Mouse (Mus musculus) CH12.LX (cell line): ENCODE data around the gene Aldoart2. TPM values are rescaled to one million over a fixed set of nuclear protein-coding genes. Genes with fewer than 3 reads are reported as not detected.

Experiments
- DNase-seq: peaks from one replicate; pipeline ENCODE4 v3.0.0-alpha.2; 2013; ENCODE audit errors: extremely low read depth
- H3K27ac ChIP-seq: 2 replicates; pipeline ENCODE4 v1.5.1; 2012; ENCODE audit warnings: low read depth, mild to moderate bottlenecking, control low read depth, moderate library complexity; ENCODE audit not compliant: insufficient read depth
- H3K27me3 ChIP-seq: replicated peaks from 2 replicates; pipeline ENCODE3; 2012; ENCODE audit warnings: inconsistent platforms
- H3K36me3 ChIP-seq, 2 experiments: replicated peaks in 1 of 2; 2 replicates each; pipeline versions ENCODE3 to v1.6.1; 2012; ENCODE audit warnings: inconsistent platforms in 1 of 2, low read length in 1 of 2, mild to moderate bottlenecking in 1 of 2, mixed read lengths in 1 of 2, moderate library complexity in 1 of 2; ENCODE audit not compliant: control insufficient read depth in 1 of 2, insufficient read depth in 1 of 2
- H3K4me1 ChIP-seq, 2 experiments: 2 replicates each; pipeline ENCODE4 v1.6.1; 2012; ENCODE audit warnings: inconsistent platforms in 1 of 2, moderate library complexity in 1 of 2; ENCODE audit not compliant: insufficient read depth in 2 of 2, control insufficient read depth in 1 of 2
- H3K4me2 ChIP-seq: 2 replicates; pipeline ENCODE4 v1.6.1; 2012; ENCODE audit warnings: low read depth, mild to moderate bottlenecking, control low read depth; ENCODE audit not compliant: poor library complexity, insufficient read depth, severe bottlenecking
- H3K4me3 ChIP-seq, 3 experiments: fragments of 150-350 bp in 1 of 3; sonication (generic) in 1 of 3; replicated peaks in 1 of 3; 2 replicates each; pipeline versions ENCODE3 to v1.5.1; 2011 to 2012; ENCODE audit warnings: low read depth in 2 of 3, low read length in 2 of 3, mild to moderate bottlenecking in 2 of 3, moderate library complexity in 2 of 3, control low read depth in 1 of 3, improper control_type of control experiment in 1 of 3, inconsistent platforms in 1 of 3, mixed read lengths in 1 of 3; ENCODE audit not compliant: poor library complexity in 1 of 3
- H3K79me2 ChIP-seq: replicated peaks from 2 replicates; pipeline ENCODE4 v1.6.1; 2012; ENCODE audit warnings: mild to moderate bottlenecking, moderate library complexity; ENCODE audit not compliant: control insufficient read depth, poor library complexity, insufficient read depth, severe bottlenecking; ENCODE audit errors: extremely low read depth
- H3K9ac ChIP-seq: 2 replicates; pipeline ENCODE4 v1.6.1; 2012; ENCODE audit warnings: low read depth, mild to moderate bottlenecking, control low read depth, moderate library complexity; ENCODE audit not compliant: insufficient read depth
- H3K9me3 ChIP-seq: replicated peaks from 2 replicates; pipeline ENCODE3; 2012; ENCODE audit warnings: low read length, inconsistent platforms, mixed read lengths
- BHLHE40 ChIP-seq: IDR thresholded peaks from 2 replicates; pipeline ENCODE4 v1.6.1; 2011; ENCODE audit warnings: mild to moderate bottlenecking, low read depth, low read length, improper control_type of control experiment
- CHD1 ChIP-seq: IDR thresholded peaks from 2 replicates; pipeline ENCODE4 v1.6.1; 2012; ENCODE audit warnings: low read depth, low read length, improper control_type of control experiment, inconsistent platforms
- CHD2 ChIP-seq: IDR thresholded peaks from 2 replicates; pipeline ENCODE4 v1.6.1; 2011; ENCODE audit warnings: low read length, improper control_type of control experiment
- CTCF ChIP-seq, 2 experiments: IDR thresholded peaks in 1 of 2; conservative IDR thresholded peaks in 1 of 2; 2 replicates each; pipeline ENCODE4 v1.5.1; 2011 to 2012; ENCODE audit warnings: low read depth in 2 of 2, low read length in 2 of 2, improper control_type of control experiment in 1 of 2, inconsistent platforms in 1 of 2, mild to moderate bottlenecking in 1 of 2, moderate library complexity in 1 of 2
- ELF1 ChIP-seq: IDR thresholded peaks from 2 replicates; pipeline ENCODE4 v1.6.1; 2014; ENCODE audit warnings: low read depth, mild to moderate bottlenecking, inconsistent platforms, low read length, improper control_type of control experiment
- EP300 ChIP-seq: IDR thresholded peaks from 2 replicates; pipeline ENCODE4 v1.6.1; 2011; ENCODE audit warnings: low read length, improper control_type of control experiment
- GABPA ChIP-seq: IDR thresholded peaks from 2 replicates; pipeline ENCODE4 v1.6.1; 2012; ENCODE audit warnings: low read depth, low read length, improper control_type of control experiment, inconsistent platforms; ENCODE audit not compliant: insufficient replicate concordance
- HCFC1 ChIP-seq: IDR thresholded peaks from 2 replicates; pipeline ENCODE4 v1.6.1; 2012; ENCODE audit warnings: low read depth, mild to moderate bottlenecking, inconsistent platforms, low read length, improper control_type of control experiment
- IRF4 ChIP-seq: IDR thresholded peaks from 2 replicates; pipeline ENCODE4 v1.6.1; 2014; ENCODE audit warnings: low read depth, mild to moderate bottlenecking, inconsistent platforms, low read length, improper control_type of control experiment
- JUN ChIP-seq: IDR thresholded peaks from 2 replicates; pipeline ENCODE4 v1.6.1; 2011; ENCODE audit warnings: low read depth, mild to moderate bottlenecking, low read length, improper control_type of control experiment, moderate library complexity; ENCODE audit not compliant: insufficient read depth
- KAT2A ChIP-seq: IDR thresholded peaks from 2 replicates; pipeline ENCODE4 v1.6.1; 2012; ENCODE audit warnings: low read length, improper control_type of control experiment, inconsistent platforms; ENCODE audit not compliant: insufficient replicate concordance
- MAFK ChIP-seq: IDR thresholded peaks from 2 replicates; pipeline ENCODE4 v1.6.1; 2011; ENCODE audit warnings: low read length, improper control_type of control experiment; ENCODE audit not compliant: insufficient replicate concordance
- MAZ ChIP-seq: IDR thresholded peaks from 2 replicates; pipeline ENCODE4 v1.6.1; 2012; ENCODE audit warnings: low read depth, mild to moderate bottlenecking, inconsistent platforms, low read length, improper control_type of control experiment, moderate library complexity
- MEF2A ChIP-seq: IDR thresholded peaks from 2 replicates; pipeline ENCODE4 v1.6.1; 2014; ENCODE audit warnings: low read depth, mild to moderate bottlenecking, inconsistent platforms, low read length, improper control_type of control experiment, borderline replicate concordance
- PAX5 ChIP-seq: IDR thresholded peaks from 2 replicates; pipeline ENCODE4 v1.6.1; 2012; ENCODE audit warnings: low read length, inconsistent platforms, mixed read lengths
- POLR2A ChIP-seq: IDR thresholded peaks from 2 replicates; pipeline ENCODE4 v1.6.1; 2011; ENCODE audit warnings: low read depth, mild to moderate bottlenecking, improper control_type of control experiment, low read length
- POLR2AphosphoS2 ChIP-seq: IDR thresholded peaks from 2 replicates; pipeline ENCODE4 v1.6.1; 2011; ENCODE audit warnings: low read depth, low read length, improper control_type of control experiment
- RAD21 ChIP-seq: IDR thresholded peaks from 2 replicates; pipeline ENCODE4 v1.6.1; 2011; ENCODE audit warnings: low read depth, mild to moderate bottlenecking, low read length, improper control_type of control experiment, moderate library complexity
- SIN3A ChIP-seq: IDR thresholded peaks from 2 replicates; pipeline ENCODE4 v1.6.1; 2012; ENCODE audit warnings: low read length, improper control_type of control experiment, inconsistent platforms
- SMC3 ChIP-seq: IDR thresholded peaks from 2 replicates; pipeline ENCODE4 v1.6.1; 2011; ENCODE audit warnings: low read depth, low read length, improper control_type of control experiment
- TBP ChIP-seq: conservative IDR thresholded peaks from 2 replicates; pipeline ENCODE4 v1.6.1; 2011; ENCODE audit warnings: low read depth, low read length, improper control_type of control experiment
- ZC3H11A ChIP-seq: IDR thresholded peaks from 2 replicates; pipeline ENCODE4 v1.6.1; 2012; ENCODE audit warnings: low read depth, mild to moderate bottlenecking, inconsistent platforms, low read length, improper control_type of control experiment
- ZKSCAN1 ChIP-seq: IDR thresholded peaks from 2 replicates; pipeline ENCODE4 v1.6.1; 2012; ENCODE audit warnings: low read depth, inconsistent platforms, low read length, improper control_type of control experiment, borderline replicate concordance
- ZNF384 ChIP-seq: IDR thresholded peaks from 2 replicates; pipeline ENCODE4 v1.6.1; 2012; ENCODE audit warnings: low read depth, low read length, improper control_type of control experiment, inconsistent platforms
- dilution Hi-C: fragments of 300-500 bp; cut with MboI; formaldehyde crosslinking; loops from 2 replicates; pipeline ENCODE4 v1.14.3; 2020; ENCODE audit warnings: low sequenced_read_pairs; ENCODE audit not compliant: extremely low pct_unique_long_range_greater_than_20kb, extremely low pct_ligation_motif_present
- in situ Hi-C: fragments of 300-500 bp; cut with MboI; formaldehyde crosslinking; loops from 3 replicates; pipeline ENCODE4 v1.14.3; 2019; ENCODE audit warnings: low sequenced_read_pairs, low pct_ligation_motif_present, low pct_unique_long_range_greater_than_20kb, mixed read lengths
- polyA plus RNA-seq: library from polyadenylated mRNA; unstranded; fragments of >175 nt; gene quantifications from 2 replicates; pipeline ENCODE4 v1.2.1, GENCODE M21; 2012; ENCODE audit warnings: low read depth; ENCODE audit not compliant: insufficient read length
- total RNA-seq, 2 experiments: library from RNA; depleted of rRNA; stranded (reverse); fragments of 300-350 nt in 1 of 2; fragments of >200 nt in 1 of 2; gene quantifications; 2 replicates each; pipeline ENCODE4 v1.2.3; 2012 to 2014

The Aldoart2 gene
- total and polyA plus RNA-seq, 3 experiments: not detected

GRCm38 (mm10) chr12:55560025-55560690 lies 4.9 kb upstream of the Aldoart2 start:
- Histone ChIP-seq H3K9ac (peak overlapping the region; percentile 57), H3K27ac (no peak overlapping the region), H3K4me3 (peak overlapping the region; percentile 46 to 59 (median 54)), H3K27me3 (no peaks in the 10 kb centered on the region), H3K36me3 (no peaks in the 10 kb centered on the region), H3K9me3 (no peaks in the 10 kb centered on the region), H3K79me2 (0 out of 2 replicates have a peak, but pooled peaks cover 3% of the 10 kb centered on the region), H3K4me2 (peak overlapping the region; percentile 80), H3K4me1 (peaks cover 3 to 10% of the 10 kb centered on the region in 2 experiments; a peak in 3 of 4 replicates)
- DNase-seq: peak; percentile 31
- in situ Hi-C loops (no loop called here), dilution Hi-C loops (no loop called here)
- TF ChIP-seq CHD2: no peak
- TF ChIP-seq JUN: no peak
- no peak for TF ChIP-seq TBP
- no peak for TF ChIP-seq MAFK
- TF ChIP-seq HCFC1: peak; percentile 29; the same call in 1 of the 2 replicates
- peak; percentile 16; the same call in 1 of the 2 replicates for TF ChIP-seq ELF1
- no peak for TF ChIP-seq IRF4
- TF ChIP-seq BHLHE40: 0 out of 2 replicates have a peak, but pooled peaks have one; percentile 8
- no peak for TF ChIP-seq CTCF (conservative IDR thresholded peaks at IDR 0.05 in 1 of 2, IDR thresholded peaks at IDR 0.05 in 1 of 2; ENCODE audit: low read depth in 2 of 2, low read length in 2 of 2)
- TF ChIP-seq ZKSCAN1: no peak
- TF ChIP-seq RAD21: no peak
- TF ChIP-seq SMC3: no peak
- no peak for TF ChIP-seq MEF2A
- peak; percentile 27; the same call in 1 of the 2 replicates for TF ChIP-seq EP300
- no peak for TF ChIP-seq ZNF384
- TF ChIP-seq KAT2A: no peak
- TF ChIP-seq GABPA: no peak
- TF ChIP-seq ZC3H11A: no peak
- TF ChIP-seq CHD1: no peak
- TF ChIP-seq PAX5: no peak
- 0 out of 2 replicates have a peak, but pooled peaks have one; percentile 60 for TF ChIP-seq MAZ
- TF ChIP-seq POLR2A: no peak
- no peak for TF ChIP-seq POLR2AphosphoS2
- TF ChIP-seq SIN3A: peak; percentile 66; the same call in 1 of the 2 replicates
